Mouse (Mus musculus) MEL (cell line): Measurements from ENCODE around the gene Vstm2l. TPM values are rescaled to one million over a fixed set of nuclear protein-coding genes. Genes with fewer than 3 reads are reported as not detected.

Source experiments
- DNase-seq: peaks from one replicate; pipeline ENCODE4 v3.0.0; 2011; ENCODE audit warnings: low read depth, low spot score
- H3K27ac ChIP-seq: 2 replicates; pipeline ENCODE4 v1.5.1; 2012; ENCODE audit warnings: low read depth, mild to moderate bottlenecking, control low read depth, low read length, moderate library complexity; ENCODE audit not compliant: control insufficient read depth
- H3K27me3 ChIP-seq, 2 experiments: fragments of 150-350 bp in 1 of 2; sonication (generic) in 1 of 2; 2 replicates each; pipeline ENCODE4 v1.6.1; 2012; ENCODE audit warnings: low read length in 2 of 2, mild to moderate bottlenecking in 2 of 2, improper control_type of control experiment in 1 of 2, moderate library complexity in 1 of 2; ENCODE audit not compliant: insufficient read depth in 2 of 2, control insufficient read depth in 1 of 2
- H3K36me3 ChIP-seq, 2 experiments: 2 replicates each; pipeline ENCODE4 v1.6.1; 2012 to 2014; ENCODE audit warnings: low read length in 2 of 2, improper control_type of control experiment in 1 of 2, inconsistent platforms in 1 of 2, mild to moderate bottlenecking in 1 of 2; ENCODE audit not compliant: insufficient read depth in 2 of 2, control insufficient read depth in 1 of 2
- H3K4me1 ChIP-seq, 2 experiments: fragments of 150-350 bp in 1 of 2; sonication (generic) in 1 of 2; 2 replicates each; pipeline ENCODE4 v1.6.1; 2012; ENCODE audit warnings: low read length in 2 of 2, improper control_type of control experiment in 1 of 2, mild to moderate bottlenecking in 1 of 2; ENCODE audit not compliant: insufficient read depth in 2 of 2, control insufficient read depth in 1 of 2
- H3K4me3 ChIP-seq, 2 experiments: fragments of 150-350 bp in 1 of 2; sonication (generic) in 1 of 2; 2 replicates each; pipeline ENCODE4 v1.5.1; 2012; ENCODE audit warnings: low read depth in 2 of 2, low read length in 2 of 2, mild to moderate bottlenecking in 2 of 2, moderate library complexity in 2 of 2, control low read depth in 1 of 2, improper control_type of control experiment in 1 of 2; ENCODE audit not compliant: control insufficient read depth in 1 of 2, insufficient read depth in 1 of 2
- H3K79me2 ChIP-seq: 2 replicates; pipeline ENCODE4 v1.6.1; 2012; ENCODE audit warnings: mild to moderate bottlenecking, low read length, moderate library complexity; ENCODE audit not compliant: control insufficient read depth, poor library complexity, insufficient read depth
- H3K9ac ChIP-seq: 2 replicates; pipeline ENCODE4 v1.6.1; 2012; ENCODE audit warnings: low read depth, mild to moderate bottlenecking, control low read depth, low read length, moderate library complexity; ENCODE audit not compliant: control insufficient read depth, poor library complexity, severe bottlenecking
- H3K9me3 ChIP-seq: fragments of 150-350 bp; sonication (generic); replicated peaks from 2 replicates; pipeline ENCODE4 v1.6.1; 2012; ENCODE audit warnings: mild to moderate bottlenecking, low read length, improper control_type of control experiment, moderate library complexity; ENCODE audit not compliant: insufficient read depth
- BHLHE40 ChIP-seq: IDR thresholded peaks from 2 replicates; pipeline ENCODE4 v1.6.1; 2012; ENCODE audit warnings: low read depth, mild to moderate bottlenecking, inconsistent platforms, low read length, improper control_type of control experiment, borderline replicate concordance
- CHD1 ChIP-seq: IDR thresholded peaks from 2 replicates; pipeline ENCODE4 v1.6.1; 2012; ENCODE audit warnings: low read depth, mild to moderate bottlenecking, inconsistent platforms, low read length, improper control_type of control experiment
- CHD2 ChIP-seq: IDR thresholded peaks from 2 replicates; pipeline ENCODE4 v1.6.1; 2011; ENCODE audit warnings: low read length, improper control_type of control experiment
- HCFC1 ChIP-seq: IDR thresholded peaks from 2 replicates; pipeline ENCODE4 v1.6.1; 2012; ENCODE audit warnings: low read depth, mild to moderate bottlenecking, inconsistent platforms, low read length, improper control_type of control experiment, moderate library complexity
- KAT2A ChIP-seq: conservative IDR thresholded peaks from 2 replicates; pipeline ENCODE4 v1.6.1; 2012; ENCODE audit warnings: low read depth, low read length, improper control_type of control experiment, inconsistent platforms
- MAX ChIP-seq: IDR thresholded peaks from 2 replicates; pipeline ENCODE4 v1.6.1; 2011; ENCODE audit warnings: low read length, improper control_type of control experiment
- MEF2A ChIP-seq: IDR thresholded peaks from 2 replicates; pipeline ENCODE4 v1.6.1; 2014; ENCODE audit warnings: low read depth, mild to moderate bottlenecking, inconsistent platforms, low read length, improper control_type of control experiment; ENCODE audit not compliant: poor library complexity, insufficient replicate concordance, severe bottlenecking; ENCODE audit errors: extremely low read depth
- MXI1 ChIP-seq: IDR thresholded peaks from 2 replicates; pipeline ENCODE4 v1.6.1; 2011; ENCODE audit warnings: mild to moderate bottlenecking, low read depth, low read length, improper control_type of control experiment
- MYB ChIP-seq: IDR thresholded peaks from 2 replicates; pipeline ENCODE4 v1.6.1; 2011; ENCODE audit warnings: mild to moderate bottlenecking, low read depth, low read length, improper control_type of control experiment
- MYC ChIP-seq: IDR thresholded peaks from 2 replicates; pipeline ENCODE4 v1.6.1; 2011; ENCODE audit warnings: low read depth, mild to moderate bottlenecking, low read length, improper control_type of control experiment, moderate library complexity
- NELFE ChIP-seq: IDR thresholded peaks from 2 replicates; pipeline ENCODE4 v1.6.1; 2011; ENCODE audit warnings: low read depth, low read length, improper control_type of control experiment
- RAD21 ChIP-seq: IDR thresholded peaks from 2 replicates; pipeline ENCODE4 v1.6.1; 2011; ENCODE audit warnings: mild to moderate bottlenecking, low read depth, low read length, improper control_type of control experiment
- RCOR1 ChIP-seq: IDR thresholded peaks from 2 replicates; pipeline ENCODE4 v1.6.1; 2012; ENCODE audit warnings: low read depth, mild to moderate bottlenecking, inconsistent platforms, low read length, improper control_type of control experiment
- TAL1 ChIP-seq: IDR thresholded peaks from 2 replicates; pipeline ENCODE4 v1.6.1; 2012; ENCODE audit warnings: mild to moderate bottlenecking, inconsistent platforms, low read length, moderate library complexity, mixed read lengths
- TBP ChIP-seq: IDR thresholded peaks from 2 replicates; pipeline ENCODE4 v1.8.0; 2011; ENCODE audit warnings: low read depth, low read length, improper control_type of control experiment
- USF1 ChIP-seq: IDR thresholded peaks from 2 replicates; pipeline ENCODE4 v1.6.1; 2014; ENCODE audit warnings: low read depth, mild to moderate bottlenecking, inconsistent platforms, low read length, improper control_type of control experiment, moderate library complexity
- USF2 ChIP-seq, 2 experiments: IDR thresholded peaks; 2 replicates each; pipeline ENCODE4 v1.6.1; 2011 to 2012; ENCODE audit warnings: improper control_type of control experiment in 2 of 2, low read length in 2 of 2, borderline replicate concordance in 1 of 2, inconsistent platforms in 1 of 2, low read depth in 1 of 2, mild to moderate bottlenecking in 1 of 2; ENCODE audit not compliant: insufficient read depth in 1 of 2
- ZKSCAN1 ChIP-seq: IDR thresholded peaks from 2 replicates; pipeline ENCODE4 v1.6.1; 2012; ENCODE audit warnings: low read depth, mild to moderate bottlenecking, inconsistent platforms, low read length, improper control_type of control experiment, moderate library complexity
- polyA plus RNA-seq, 2 experiments: library from polyadenylated mRNA; stranded (reverse) in 1 of 2; unstranded in 1 of 2; fragments of >175 nt in 1 of 2; fragments of >200 nt in 1 of 2; gene quantifications; 2 replicates each; pipeline versions ENCODE4 v1.2.1 to v1.2.4; 2012; ENCODE audit warnings: low replicate concordance in 2 of 2, low read depth in 1 of 2; ENCODE audit not compliant: insufficient read length in 2 of 2, insufficient read depth in 1 of 2, missing spikeins in 1 of 2
- total RNA-seq: library from RNA; depleted of rRNA; stranded (reverse); fragments of 300-350 nt; gene quantifications from 2 replicates; pipeline ENCODE4 v1.2.3, GENCODE M21; 2012

The Vstm2l gene
- total and polyA plus RNA-seq, 3 experiments: not detected

DNA sequence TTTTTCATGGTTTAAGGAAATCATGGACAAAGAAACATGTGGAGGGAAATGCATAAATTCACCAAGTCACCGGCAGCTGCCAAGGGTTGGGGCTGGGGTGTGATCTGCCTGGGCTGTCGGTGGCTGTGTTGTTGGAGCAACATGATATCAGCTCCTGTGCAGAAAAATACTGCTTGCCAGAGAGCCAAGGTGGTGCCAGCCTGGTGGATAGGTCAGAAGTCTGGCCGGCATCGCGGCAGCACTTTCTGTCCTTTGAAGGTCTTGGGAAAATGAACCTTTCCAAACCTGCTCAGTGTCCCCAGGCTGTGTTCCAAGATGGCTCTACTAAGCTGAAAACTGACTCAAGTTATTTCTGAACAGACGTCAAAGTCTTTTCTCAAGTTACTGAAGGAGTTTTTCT lies 44.2 kb upstream of the Vstm2l start:
- DNase-seq: no peak
- no peak overlapping the region for H3K9ac ChIP-seq
- no peaks in the 10 kb centered on the region for H3K27me3 ChIP-seq
- no peaks in the 10 kb centered on the region for H3K79me2 ChIP-seq
- H3K9me3 ChIP-seq: no peaks in the 10 kb centered on the region
- no peak for TF ChIP-seq BHLHE40
- TF ChIP-seq MYC: no peak
- no peak for TF ChIP-seq USF2 (IDR thresholded peaks at IDR 0.05; ENCODE audit: borderline replicate concordance in 1 of 2, insufficient read depth in 1 of 2, low read depth in 1 of 2, low read length in 2 of 2)
- no peak for TF ChIP-seq MXI1
- no peak for TF ChIP-seq KAT2A
- no peak for TF ChIP-seq NELFE
- TF ChIP-seq MYB: no peak
- no peak for TF ChIP-seq TBP
- no peak for TF ChIP-seq USF1
- no peak for TF ChIP-seq MAX
- TF ChIP-seq RCOR1: no peak
- no peak for TF ChIP-seq MEF2A
- TF ChIP-seq TAL1: no peak
- TF ChIP-seq ZKSCAN1: no peak
- TF ChIP-seq, all 39 proteins: peak for 0
- Histone ChIP-seq H3K4me1 (no peaks in the 10 kb centered on the region), H3K36me3 (no peaks in the 10 kb centered on the region), H3K27ac (no peak overlapping the region), H3K4me3 (no peak overlapping the region)

DNA sequence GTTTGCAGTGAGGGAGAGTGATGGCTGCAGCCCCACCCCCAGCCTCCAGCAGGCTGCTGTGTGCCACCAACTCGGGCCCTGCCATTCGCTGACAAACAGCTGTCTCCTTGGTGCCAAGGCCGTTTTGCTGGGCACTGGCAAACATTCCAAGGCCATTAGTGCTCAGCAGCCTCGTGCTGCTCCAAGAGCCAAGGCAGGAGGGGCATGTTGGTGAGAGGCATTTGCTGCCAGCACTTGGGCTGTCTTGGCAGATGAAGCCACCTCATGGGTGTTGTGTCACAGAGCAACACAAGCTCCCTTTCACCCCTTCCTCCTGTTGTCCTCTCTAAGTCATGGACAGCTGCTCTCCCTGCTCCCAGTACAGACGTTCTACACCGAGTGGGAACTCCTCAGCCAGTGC lies 41.2 kb upstream of the Vstm2l start:
- TF ChIP-seq CHD1 (no peak), HCFC1 (no peak), RAD21 (no peak), CHD2 (no peak), MYC (no peak)
- no peak for DNase-seq
- H3K79me2 ChIP-seq: no peaks in the 10 kb centered on the region
- H3K36me3 ChIP-seq: no peaks in the 10 kb centered on the region
- no peaks in the 10 kb centered on the region for H3K4me1 ChIP-seq
- H3K27me3 ChIP-seq: no peaks in the 10 kb centered on the region
- no peak overlapping the region for H3K27ac ChIP-seq
- H3K9me3 ChIP-seq: no peaks in the 10 kb centered on the region
- no peak overlapping the region for H3K9ac ChIP-seq
- H3K4me3 ChIP-seq: no peak overlapping the region
